Mouse (Mus musculus) mesoderm, embryonic 11.5 days (tissue): ENCODE data around the gene Dynlt1f.
"Not testable (repeated sequence)": the region's sequence is repeated elsewhere in the genome, so short reads cannot be mapped to it uniquely, and the experiment has no call there.

ENCODE experiments used
- DNase-seq: peaks from one replicate; pipeline ENCODE4 v3.0.0-alpha.2; 2012; ENCODE audit warnings: low read depth, low spot score

Gene Dynlt1f

GRCm38 (mm10) chr17:6661093-6661816, 5.6 kb upstream of the Dynlt1f start:
- DNase-seq, result not testable (repeated sequence)

GRCm38 (mm10) chr17:6660589-6660988, 4.9 kb upstream of the Dynlt1f start:
- DNase-seq, result not testable (repeated sequence)

- not testable (repeated sequence) for DNase-seq
Observed at GRCm38 (mm10) chr17:6658801-6659200, 3.1 kb upstream of the Dynlt1f start, which contains the start of gene Sytl3. Sytl3 (plus strand) TSS chr17:6659093.

DNA sequence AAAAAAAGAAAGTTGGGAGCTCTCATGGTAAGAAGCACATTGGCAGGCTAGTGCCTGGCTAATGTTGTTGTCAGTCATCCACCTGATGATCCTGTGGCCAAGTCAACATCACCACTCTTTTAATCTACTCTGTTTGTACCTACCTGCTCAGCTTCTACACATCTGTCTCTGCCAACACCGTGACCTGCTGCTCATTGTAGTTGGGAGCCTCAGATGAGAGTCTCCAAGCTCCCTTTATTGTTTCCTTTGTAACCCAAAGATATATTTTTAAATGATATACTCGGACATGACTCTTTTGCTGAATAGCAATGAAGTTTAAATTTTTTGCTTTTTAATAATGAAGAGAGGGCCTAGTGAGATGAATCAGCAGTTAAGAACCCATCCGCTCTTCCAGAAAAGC, 771 bp upstream of the Dynlt1f start:
- not testable (repeated sequence) for DNase-seq

GRCm38 (mm10) chr17:6655087-6655511, 601 bp downstream of the Dynlt1f start:
- DNase-seq, result peak; percentile 89

DNA sequence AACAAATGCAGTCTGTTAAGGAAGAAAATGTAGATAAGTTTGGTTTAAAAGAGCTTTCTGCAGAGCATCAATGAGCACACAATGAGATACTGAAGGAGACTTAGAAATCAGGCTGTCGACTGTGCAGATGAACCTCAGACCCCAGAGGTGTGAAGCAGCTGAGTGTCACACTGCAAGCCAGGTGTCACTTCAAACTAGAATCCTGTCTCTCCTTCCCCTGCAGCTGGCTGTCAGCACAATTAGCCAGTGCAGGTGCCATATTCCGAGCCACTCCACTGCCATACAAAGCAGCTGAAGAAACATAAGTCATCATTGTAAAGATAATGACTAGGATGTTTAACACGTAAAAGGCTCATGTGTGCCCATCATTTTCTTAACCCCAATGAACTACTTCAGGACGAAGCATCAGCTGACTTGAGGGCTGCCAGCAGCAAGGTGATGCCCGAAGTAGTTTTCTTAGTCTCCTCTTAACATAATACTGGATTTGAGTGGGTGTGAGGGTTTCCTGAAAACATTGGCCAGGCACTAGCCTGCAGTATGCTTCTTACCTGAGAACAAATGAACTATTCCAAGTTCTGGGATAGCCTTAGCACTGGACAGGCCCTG, 2.3 kb downstream of the Dynlt1f start:
- not testable (repeated sequence) for DNase-seq

GRCm38 (mm10) chr17:6650904-6651565, 4.7 kb downstream of the Dynlt1f start:
- not testable (repeated sequence) for DNase-seq

DNA sequence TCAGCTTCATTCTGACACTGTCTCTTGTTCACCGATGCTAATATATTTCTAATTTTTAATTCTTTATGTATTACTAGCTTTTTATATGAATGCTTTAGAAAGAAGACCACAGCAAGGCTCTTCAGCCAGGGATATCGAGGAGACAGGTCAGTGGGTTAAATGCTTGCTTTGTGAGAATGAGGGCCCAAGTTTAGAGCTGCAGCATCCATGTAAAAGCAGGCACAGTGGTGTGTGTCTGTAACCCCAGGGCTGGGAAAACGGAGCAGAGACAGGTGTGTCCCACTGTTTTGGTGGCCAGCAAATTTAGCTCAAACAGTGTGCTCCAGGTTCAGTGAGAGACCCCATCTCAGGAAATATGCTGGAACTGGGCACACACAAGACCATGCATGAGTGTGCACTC, 8.2 kb downstream of the Dynlt1f start:
- DNase-seq, result not testable (repeated sequence)

DNA sequence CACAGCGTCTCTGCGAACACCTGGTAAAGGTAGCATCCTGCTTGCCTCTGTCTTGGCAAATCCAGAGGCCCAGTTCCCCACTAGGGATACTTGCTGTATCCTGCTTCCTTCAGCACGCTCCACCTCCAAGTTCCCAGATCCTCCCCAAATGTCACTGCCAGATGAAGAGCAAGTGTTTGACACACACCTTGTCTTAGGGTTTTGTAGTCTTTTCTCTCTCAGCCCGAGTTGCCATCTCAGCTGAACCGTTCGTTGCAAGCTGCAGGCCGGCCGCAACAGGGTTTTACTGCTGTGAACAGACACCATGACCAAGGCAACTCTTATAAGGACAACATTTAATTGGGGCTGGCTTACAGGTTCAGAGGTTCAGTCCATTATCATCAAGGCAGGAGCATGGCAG, 8.9 kb downstream of the Dynlt1f start:
- DNase-seq, result not testable (repeated sequence)

GRCm38 (mm10) chr17:6645668-6646067, 10.0 kb downstream of the Dynlt1f start:
- DNase-seq, result not testable (repeated sequence)

DNA sequence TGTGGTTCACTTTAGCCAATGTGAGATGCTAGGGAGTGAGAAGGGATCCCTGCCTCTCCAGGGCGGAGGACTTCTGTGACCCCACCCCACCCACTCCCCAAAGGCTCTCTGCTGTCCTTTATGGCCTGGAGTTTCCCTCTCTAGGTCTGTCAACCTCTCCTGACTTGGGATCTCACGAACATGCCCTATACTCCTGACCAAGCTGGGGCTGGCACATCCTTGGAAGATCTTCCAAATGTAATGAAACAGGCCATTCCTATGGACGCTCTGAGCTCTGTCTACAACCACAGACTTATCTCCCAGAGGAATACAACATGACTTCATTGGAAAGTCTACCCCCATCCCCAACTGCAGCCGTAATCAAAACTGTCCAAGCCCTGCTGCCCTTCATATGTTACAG, 11.0 kb downstream of the Dynlt1f start:
- DNase-seq, result not testable (repeated sequence)

DNA sequence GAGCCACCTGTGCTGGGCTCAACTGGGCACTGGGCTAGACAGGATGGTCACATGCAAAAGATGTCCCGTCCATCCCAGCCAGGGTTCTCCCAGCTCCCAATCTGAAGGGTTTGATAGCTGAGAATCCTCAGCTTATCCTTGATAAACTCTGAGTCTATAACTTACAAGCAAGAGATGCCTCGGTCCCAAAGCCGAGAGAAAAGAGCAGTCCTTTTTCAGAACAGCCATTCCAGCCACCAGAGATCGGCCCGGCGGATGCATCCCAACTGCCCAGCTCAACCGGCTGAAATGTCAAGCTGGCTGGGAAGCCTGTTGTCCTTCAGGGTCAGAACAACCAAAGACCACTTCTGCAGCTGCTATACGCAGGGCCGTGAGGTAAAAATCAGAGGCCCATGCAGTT, 11.5 kb downstream of the Dynlt1f start:
- not testable (repeated sequence) for DNase-seq

GRCm38 (mm10) chr17:6640771-6641429, 14.8 kb downstream of the Dynlt1f start:
- DNase-seq, result not testable (repeated sequence)

DNA sequence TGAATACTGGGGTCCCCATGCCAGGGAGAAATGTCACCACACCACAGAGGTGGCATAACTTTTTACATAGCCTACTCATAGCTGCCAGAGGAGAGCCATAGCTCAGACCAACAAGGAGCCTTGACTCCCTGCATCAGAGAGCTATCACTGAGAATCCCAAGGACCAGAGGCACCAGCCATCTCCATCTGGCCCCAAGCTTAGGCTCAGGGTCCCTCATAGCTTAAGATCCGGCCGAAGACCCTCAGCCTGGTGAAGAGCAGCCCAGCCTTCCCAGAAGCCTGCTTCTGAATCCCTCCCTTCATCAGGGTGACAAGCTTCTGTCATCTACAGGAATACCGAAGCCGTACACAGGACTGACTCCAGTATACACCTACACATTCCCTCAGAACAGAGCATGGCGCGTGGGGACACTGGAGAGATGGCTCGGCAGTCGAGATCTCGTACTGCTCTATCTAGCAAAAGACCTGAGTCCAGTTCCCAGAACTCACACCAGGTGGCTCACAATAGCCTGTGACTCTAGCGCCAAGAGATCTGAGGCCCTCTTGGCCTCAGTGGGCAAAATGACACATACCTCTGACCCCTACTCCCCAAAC, 15.6 kb downstream of the Dynlt1f start:
- not testable (repeated sequence) for DNase-seq

GRCm38 (mm10) chr17:6639486-6639885, 16.2 kb downstream of the Dynlt1f start:
- not testable (repeated sequence) for DNase-seq

GRCm38 (mm10) chr17:6638444-6638843, 17.3 kb downstream of the Dynlt1f start:
- not testable (repeated sequence) for DNase-seq

DNA sequence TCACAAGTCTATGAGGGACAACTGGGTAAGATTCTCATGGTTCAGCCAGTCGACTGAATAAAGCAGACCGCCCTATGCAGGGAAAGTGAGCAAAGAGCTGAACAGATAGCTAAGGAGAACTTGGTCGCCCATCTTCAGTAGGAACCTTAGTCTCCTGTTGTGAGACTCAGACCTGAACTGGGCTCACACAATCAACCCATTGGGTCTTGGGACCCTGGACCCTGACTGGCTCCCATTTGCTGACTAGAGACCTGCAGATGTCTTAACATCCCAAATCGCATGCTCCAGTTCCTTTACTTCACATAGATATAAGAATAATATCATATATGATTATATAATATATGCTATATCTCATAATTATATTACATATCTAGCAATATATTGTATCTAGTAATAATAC, 18.3 kb downstream of the Dynlt1f start:
- not testable (repeated sequence) for DNase-seq

GRCm38 (mm10) chr17:6636861-6637260, 18.8 kb downstream of the Dynlt1f start:
- no peak for DNase-seq

- not testable (repeated sequence) for DNase-seq
Observed at GRCm38 (mm10) chr17:6635781-6636180, 19.9 kb downstream of the Dynlt1f start.

DNA sequence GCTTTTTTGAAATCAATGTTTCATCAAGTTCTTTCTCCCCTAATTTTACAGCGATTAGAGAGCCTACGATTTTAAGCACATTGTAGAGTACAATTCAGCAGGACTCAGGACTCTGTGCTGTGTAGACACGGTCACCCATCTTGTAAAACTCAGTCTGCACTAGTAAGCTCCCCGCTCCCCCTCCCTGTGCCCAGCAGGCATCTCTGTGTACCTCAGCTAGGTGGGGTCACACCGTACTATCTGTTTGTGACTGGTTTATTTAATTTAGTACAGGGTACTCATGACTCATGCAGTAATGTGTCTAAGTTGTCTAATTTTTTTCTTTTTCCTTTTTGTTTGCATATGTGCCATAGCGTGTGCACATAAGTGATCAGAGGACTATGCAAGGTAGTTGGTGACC, 22.9 kb downstream of the Dynlt1f start:
- not testable (repeated sequence) for DNase-seq

DNA sequence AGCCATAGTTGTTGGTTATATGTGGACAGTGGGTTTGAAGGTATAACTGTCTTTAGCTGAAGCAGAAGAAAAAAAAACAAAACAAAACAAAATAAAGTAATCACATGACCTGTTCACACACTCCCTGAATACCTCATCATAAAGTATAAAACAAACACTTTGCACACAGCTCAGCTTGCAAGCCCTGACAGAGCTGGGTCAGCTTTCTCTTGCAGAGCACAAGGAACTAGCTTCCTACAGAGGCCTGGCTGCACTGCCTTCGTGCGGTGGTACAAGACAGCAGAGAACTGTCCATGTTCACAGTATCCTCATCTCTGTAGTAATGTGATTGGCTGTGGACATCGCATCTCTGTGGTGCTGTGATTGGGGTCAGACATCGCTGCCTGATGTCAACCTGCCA, 25.3 kb downstream of the Dynlt1f start:
- DNase-seq, result not testable (repeated sequence)
